24 mouse cellular contexts compared by ENCODE assay signal in genomic region chr19:11807251-11807650, GRCm38 (mm10). TPM values are rescaled to one million over a fixed set of nuclear protein-coding genes. Genes with fewer than 3 reads are reported as not detected.
DNase-seq lines count a peak whose midpoint lies in the region; TF ChIP-seq lines count a peak whose summit lies in the region.
"Had no signal": no experiment of that assay in that cellular context is flagged by ENCODE, and none has a peak within 500 bp of the region (broad histone marks: within the 10 kb centered on the region; RNA-seq: fewer than 3 reads in every experiment).

No protein-coding gene starts in this region.

- 31% methylated on average over 2 of the region's 2 CpGs for WGBS in lung, adult 2 months

- no peak for TF ChIP-seq POLR2A in lung, adult 2 months (IDR thresholded peaks at IDR 0.05; ENCODE audit: borderline replicate concordance, extremely low read depth, low read depth, low read length)

- H3K4me1 ChIP-seq in lung, adult 2 months (ENCODE audit: control insufficient read depth, insufficient read depth, low read length): peaks cover 33% of the 10 kb centered on the region
- H3K4me1 ChIP-seq: intestine, embryonic 15.5 days; limb, embryonic 13.5 days; liver, embryonic 15.5 days had no signal

- no peak overlapping the region for H3K4me3 ChIP-seq in lung, adult 2 months (replicated peaks; ENCODE audit: extremely low read depth, low read depth, low read length)
- H3K4me3 ChIP-seq: forebrain, embryonic 10.5 days; hindbrain, embryonic 12.5 days; intestine, embryonic 15.5 days; limb, embryonic 13.5 days; liver, embryonic 15.5 days had no signal

- no peak for TF ChIP-seq CTCF in lung, adult 2 months (IDR thresholded peaks at IDR 0.05; ENCODE audit: insufficient read depth, low read length)

- DNase-seq in lung, postnatal 36 days: peak; percentile 47
- DNase-seq in lung, adult 2 months: no peak
- DNase-seq in MEL-GATA-1-ER (ENCODE audit: extremely low read depth, low read depth): peak; percentile 96
- DNase-seq in induced T-regulatory cell, adult 2 months (ENCODE audit: low read depth): peak; percentile 6
- DNase-seq in thymus, postnatal 14 days: peak; percentile 14
- no peak for DNase-seq in cerebellum, adult 18-20 months
- DNase-seq in B cell, adult 2 months: no peak
- DNase-seq in kidney, postnatal 14 days: no peak
- DNase-seq: adrenal gland, postnatal 25 days; cerebellum, adult 9-11 months; gastrocnemius, postnatal 10 days; lung, postnatal 14 days had no signal

RNA-seq across cellular contexts. Expression of gene Stx3, which starts 12.0 kb away (rescaled TPM):
- 22.1 and 23.1 TPM in 2 replicates for polyA plus RNA-seq in lung, adult 2 months (2012; rRNA removed)

RNA-seq across cellular contexts. Expression of gene Olfr1417, which starts 31.8 kb away (rescaled TPM):
- not detected in 2 replicates for polyA plus RNA-seq in lung, adult 2 months (2012; rRNA removed)
- polyA plus RNA-seq: embryonic facial prominence, embryonic 14.5 days; heart, postnatal 0 days; hindbrain, embryonic 12.5 days; intestine, embryonic 15.5 days; limb, embryonic 13.5 days; liver, embryonic 15.5 days; midbrain, embryonic 11.5 days; neural tube, embryonic 11.5 days; spleen, adult 2 months; stomach, postnatal 0 days had no signal

RNA-seq across cellular contexts. Expression of gene Mrpl16, which starts 37.1 kb away (rescaled TPM):
- 4.8 and 6.6 TPM in 2 replicates for polyA plus RNA-seq in lung, adult 2 months (2012; rRNA removed)

RNA-seq across cellular contexts. Expression of gene Olfr1418, which starts 53.6 kb away (rescaled TPM):
- polyA plus RNA-seq in lung, adult 2 months (2012; rRNA removed): not detected in 2 replicates
- polyA plus RNA-seq: embryonic facial prominence, embryonic 14.5 days; forebrain, embryonic 10.5 days; heart, postnatal 0 days; hindbrain, embryonic 12.5 days; intestine, embryonic 15.5 days; kidney, embryonic 14.5 days; limb, embryonic 13.5 days; liver, embryonic 15.5 days; midbrain, embryonic 11.5 days; neural tube, embryonic 11.5 days; spleen, adult 2 months; stomach, postnatal 0 days had no signal

RNA-seq across cellular contexts. Expression of gene Gif, which starts 59.9 kb away (rescaled TPM):
- polyA plus RNA-seq in lung, adult 2 months (2012; rRNA removed): 0.14 and 0.18 TPM in 2 replicates
- polyA plus RNA-seq: embryonic facial prominence, embryonic 14.5 days; forebrain, embryonic 10.5 days; heart, postnatal 0 days; hindbrain, embryonic 12.5 days; intestine, embryonic 15.5 days; kidney, embryonic 14.5 days; limb, embryonic 13.5 days; liver, embryonic 15.5 days; midbrain, embryonic 11.5 days; neural tube, embryonic 11.5 days; spleen, adult 2 months had no signal

Comparison
In these comparisons a context has a peak if more than half of its experiments do, and no peak if none do; other contexts are left out.
1. DNase-seq: peak in lung, postnatal 36 days (single experiment), MEL-GATA-1-ER (single experiment), induced T-regulatory cell, adult 2 months (single experiment) and thymus, postnatal 14 days (single experiment); none in lung, adult 2 months (single experiment), cerebellum, adult 18-20 months (0 of 2), B cell, adult 2 months (0 of 2) and kidney, postnatal 14 days (single experiment).